Mouse (Mus musculus) ES-Bruce4 (cell line): ENCODE measurements around the gene Fyttd1. TPM values are rescaled to one million over a fixed set of nuclear protein-coding genes. Genes with fewer than 3 reads are reported as not detected.
A peak's percentile ranks its signal among the peaks of the same experiment; 100 is the strongest.

ENCODE experiments used
- H3K27ac ChIP-seq: 2 replicates; pipeline ENCODE4 v1.5.1; 2012; ENCODE audit warnings: low read length, inconsistent platforms; ENCODE audit not compliant: insufficient read depth
- H3K27me3 ChIP-seq: 2 replicates; pipeline ENCODE4 v1.6.1; 2012; ENCODE audit warnings: mild to moderate bottlenecking, low read length, inconsistent platforms; ENCODE audit not compliant: control insufficient read depth, poor library complexity, insufficient read depth, severe bottlenecking
- H3K36me3 ChIP-seq: 2 replicates; pipeline ENCODE4 v1.6.1; 2012; ENCODE audit warnings: inconsistent platforms, mild to moderate bottlenecking, low read length, moderate library complexity; ENCODE audit not compliant: control insufficient read depth, poor library complexity, insufficient read depth, severe bottlenecking
- H3K4me1 ChIP-seq: one replicate; pipeline ENCODE4 v1.8.1; 2011; ENCODE audit warnings: low read length; ENCODE audit not compliant: control insufficient read depth, insufficient read depth
- H3K4me3 ChIP-seq: 2 replicates; pipeline ENCODE4 v1.5.1; 2011; ENCODE audit warnings: low read depth, mild to moderate bottlenecking, low read length
- H3K9ac ChIP-seq: 2 replicates; pipeline ENCODE4 v1.6.1; 2012; ENCODE audit warnings: low read depth, mild to moderate bottlenecking, inconsistent platforms; ENCODE audit not compliant: poor library complexity, severe bottlenecking
- H3K9me3 ChIP-seq: replicated peaks from 2 replicates; pipeline ENCODE4 v1.6.1; 2012; ENCODE audit warnings: mild to moderate bottlenecking, low read length, inconsistent platforms; ENCODE audit not compliant: control insufficient read depth, poor library complexity, insufficient read depth, severe bottlenecking
- CTCF ChIP-seq: IDR thresholded peaks from one replicate; pipeline ENCODE4 v1.8.1; 2011; ENCODE audit warnings: low read depth, low read length
- EP300 ChIP-seq: IDR thresholded peaks from 2 replicates; pipeline ENCODE4 v1.6.1; 2011; ENCODE audit warnings: low read depth, low read length; ENCODE audit not compliant: insufficient read depth
- POLR2A ChIP-seq: IDR thresholded peaks from one replicate; pipeline ENCODE4 v1.8.1; 2011; ENCODE audit warnings: low read length; ENCODE audit not compliant: insufficient read depth
- polyA plus RNA-seq: library from polyadenylated mRNA; stranded (reverse); fragments of >200 nt; gene quantifications from 2 replicates; pipeline ENCODE4 v1.2.4, GENCODE M21; 2011; ENCODE audit warnings: low read depth; ENCODE audit not compliant: missing spikeins, insufficient read depth, insufficient read length

Gene Fyttd1
- polyA plus RNA-seq, 1 experiment: 124 TPM

DNA sequence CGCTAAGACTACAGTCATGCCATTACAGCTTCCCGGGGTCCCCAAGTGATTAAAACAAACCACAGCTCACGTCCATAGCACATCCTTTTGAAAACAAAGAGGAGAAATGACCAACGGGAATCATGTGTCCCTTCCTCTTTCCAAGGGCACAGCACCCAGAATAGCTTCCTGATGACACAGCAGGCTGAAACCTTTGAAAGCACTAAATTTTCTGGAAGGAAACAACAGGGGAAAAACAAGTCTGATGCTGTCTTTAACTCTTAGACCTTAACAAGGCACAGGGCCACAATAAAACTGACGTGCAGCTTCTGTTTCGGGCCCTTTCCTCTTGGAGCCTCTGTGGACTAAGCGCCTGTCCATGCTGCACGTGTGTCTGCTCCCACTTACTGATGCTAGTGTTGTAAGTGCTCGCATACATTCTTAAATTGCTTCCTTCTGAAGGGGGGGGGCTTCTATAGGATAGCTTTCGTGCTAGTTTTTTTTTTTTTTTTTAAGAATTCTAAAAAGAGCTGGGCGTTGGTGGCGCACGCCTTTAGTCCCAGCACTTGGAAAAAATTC is 23.7 kb upstream of the Fyttd1 start:
- H3K9me3 ChIP-seq: no peaks in the 10 kb centered on the region
- H3K27ac ChIP-seq: no peak overlapping the region
- H3K36me3 ChIP-seq: peaks cover 2% of the 10 kb centered on the region; the same call in 1 of the 2 replicates
- H3K27me3 ChIP-seq: no peaks in the 10 kb centered on the region
- no peak overlapping the region for H3K4me3 ChIP-seq
- no peak overlapping the region for H3K9ac ChIP-seq
- TF ChIP-seq CTCF (no peak), POLR2A (no peak), EP300 (no peak)
- H3K4me1 ChIP-seq: no peaks in the 10 kb centered on the region

GRCm38 (mm10) chr16:32854050-32854571 is 23.2 kb upstream of the Fyttd1 start:
- H3K27ac ChIP-seq: no peak overlapping the region
- H3K4me1 ChIP-seq: no peaks in the 10 kb centered on the region
- no peak overlapping the region for H3K4me3 ChIP-seq
- TF ChIP-seq CTCF: no peak
- TF ChIP-seq POLR2A: no peak
- TF ChIP-seq EP300: no peak
- H3K27me3 ChIP-seq: no peaks in the 10 kb centered on the region
- H3K9me3 ChIP-seq: no peaks in the 10 kb centered on the region
- peaks cover under 1% of the 10 kb centered on the region; the same call in 1 of the 2 replicates for H3K36me3 ChIP-seq
- no peak overlapping the region for H3K9ac ChIP-seq

DNA sequence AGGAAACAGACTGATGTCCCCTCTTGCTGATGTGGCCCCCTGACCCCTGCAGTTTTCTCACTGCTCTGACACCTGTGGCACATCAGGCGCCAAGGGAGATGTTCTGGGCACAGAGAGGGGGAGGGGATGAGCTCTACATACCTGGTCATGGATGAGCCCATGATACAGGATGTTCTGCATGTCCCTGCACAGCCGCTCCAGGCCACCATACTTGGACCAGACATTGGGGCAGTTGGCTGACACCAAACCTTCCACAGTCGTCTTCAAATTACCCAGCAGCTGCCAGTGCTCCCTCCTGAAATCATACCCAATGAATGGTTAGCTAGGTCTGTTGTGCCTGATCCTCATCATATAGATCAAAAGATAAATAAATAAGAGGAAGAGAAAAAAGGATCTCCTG is 20.5 kb upstream of the Fyttd1 start:
- Histone ChIP-seq H3K36me3 (no peaks in the 10 kb centered on the region), H3K4me3 (no peak overlapping the region), H3K4me1 (no peaks in the 10 kb centered on the region), H3K27ac (no peak overlapping the region), H3K9me3 (no peaks in the 10 kb centered on the region), H3K9ac (no peak overlapping the region), H3K27me3 (no peaks in the 10 kb centered on the region)
- TF ChIP-seq CTCF (no peak), EP300 (no peak), POLR2A (no peak)

DNA sequence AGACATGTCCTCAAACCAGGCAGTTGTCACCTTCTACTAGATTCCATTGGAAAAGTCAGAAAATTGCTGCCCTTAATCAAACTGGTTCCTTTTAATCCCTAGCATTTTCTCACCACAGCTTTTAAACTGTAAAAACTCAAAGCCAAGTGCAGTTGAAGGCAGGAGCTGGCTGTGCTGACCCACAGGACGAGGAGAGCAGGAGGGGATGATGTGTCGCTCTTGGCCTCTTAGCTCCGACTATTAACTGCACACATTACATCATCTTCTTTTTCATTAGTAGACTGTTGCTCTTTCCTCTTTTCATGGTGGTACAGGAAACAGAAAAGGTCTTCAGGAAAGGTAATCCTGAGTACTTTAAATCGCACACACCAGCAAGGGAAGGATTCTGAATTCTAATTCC is 18.9 kb upstream of the Fyttd1 start:
- no peak for TF ChIP-seq CTCF
- TF ChIP-seq EP300: no peak
- no peak for TF ChIP-seq POLR2A
- H3K9me3 ChIP-seq: no peaks in the 10 kb centered on the region
- peak overlapping the region; percentile 29 for H3K27ac ChIP-seq
- H3K9ac ChIP-seq: no peak overlapping the region
- H3K27me3 ChIP-seq: no peaks in the 10 kb centered on the region
- no peaks in the 10 kb centered on the region for H3K4me1 ChIP-seq
- H3K36me3 ChIP-seq: no peaks in the 10 kb centered on the region
- H3K4me3 ChIP-seq: no peak overlapping the region

- Histone ChIP-seq H3K4me1 (no peaks in the 10 kb centered on the region), H3K4me3 (no peak overlapping the region), H3K9ac (no peak overlapping the region), H3K9me3 (no peaks in the 10 kb centered on the region), H3K27me3 (no peaks in the 10 kb centered on the region), H3K36me3 (no peaks in the 10 kb centered on the region), H3K27ac (peak overlapping the region; percentile 29)
- TF ChIP-seq CTCF: no peak
- no peak for TF ChIP-seq EP300
- TF ChIP-seq POLR2A: no peak
These were observed 18.3 kb upstream of the Fyttd1 start for GRCm38 (mm10) chr16:32858771-32859636.
